Mouse (Mus musculus): Measurements from ENCODE around the gene Gm5796.
"Not testable (repeated sequence)": the region's sequence is repeated elsewhere in the genome, so short reads cannot be mapped to it uniquely, and the experiment has no call there.

Gene Gm5796

DNA sequence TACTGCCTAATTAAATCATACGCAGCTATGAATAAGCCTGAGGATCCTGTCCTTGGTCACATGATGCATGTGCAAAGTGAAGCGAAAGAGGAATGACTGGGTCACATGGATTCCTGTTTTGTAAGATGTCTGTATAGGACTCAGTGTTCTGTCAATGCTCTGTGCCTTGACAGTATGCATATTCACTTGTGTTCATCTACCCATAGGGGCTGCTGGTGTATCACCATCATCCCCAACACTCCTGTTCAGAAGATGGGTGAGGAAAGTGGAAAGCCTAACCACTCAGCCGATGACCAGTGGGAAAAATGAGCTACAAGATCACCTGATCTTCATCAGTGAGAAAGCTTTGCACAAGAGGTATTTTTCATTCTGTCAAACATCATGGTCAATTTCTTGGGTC, at the start of gene Gm5796:
Gene Gm5796 (plus strand): TSS at position 301 of the 400 bp plus-strand sequence.
- DNase-seq (ENCODE audit: low read depth, low spot score): not testable (repeated sequence)

DNA sequence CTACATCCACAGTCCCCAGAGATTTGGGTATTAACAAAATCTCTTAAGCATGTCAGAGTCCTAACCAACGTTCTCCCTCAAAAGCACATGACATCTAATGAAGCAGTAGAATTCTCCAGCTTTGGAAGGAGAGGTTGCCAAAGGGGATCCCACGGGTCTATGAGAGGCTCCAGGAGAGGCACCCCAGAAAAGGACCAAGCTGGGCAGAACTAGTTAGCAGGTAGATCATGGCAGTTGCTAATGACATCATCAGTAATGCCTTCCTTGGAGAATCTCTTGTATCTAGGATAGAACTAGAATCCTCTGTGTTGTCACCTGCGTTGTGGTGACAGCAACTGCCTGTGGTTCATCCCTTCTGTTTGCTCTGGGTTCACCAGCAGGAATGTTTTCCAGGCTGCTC, 25.6 kb upstream of the Gm5796 start, which contains the start of gene Gm3099:
Gene Gm3099 (plus strand): TSS at position 301 of the 400 bp plus-strand sequence.
- not testable (repeated sequence) for DNase-seq (ENCODE audit: low read depth, low spot score)

DNA sequence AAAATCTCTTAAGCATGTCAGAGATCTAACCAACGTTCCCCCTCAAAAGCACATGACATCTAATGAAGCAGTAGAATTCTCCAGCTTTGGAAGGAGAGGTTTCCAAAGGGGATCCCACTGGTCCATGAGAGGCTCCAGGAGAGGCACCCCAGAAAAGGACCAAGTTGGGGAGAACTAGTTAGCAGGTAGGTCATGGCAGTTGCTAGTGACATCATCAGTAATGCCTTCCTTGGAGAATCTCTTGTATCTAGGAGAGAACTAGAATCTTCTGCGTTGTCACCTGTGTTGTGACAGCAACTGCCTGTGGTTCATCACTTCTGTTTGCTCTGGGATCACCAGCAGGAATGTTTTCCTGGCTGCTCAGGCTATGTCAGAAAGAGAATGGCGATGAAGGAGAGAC, 60.1 kb downstream of the Gm5796 start, which contains the start of gene Gm3115:
Gene Gm3115 (plus strand): TSS at position 301 of the 400 bp plus-strand sequence.
- not testable (repeated sequence) for DNase-seq (ENCODE audit: low read depth, low spot score)

All from brain, embryonic 18.5 days (tissue).